Mouse (Mus musculus) gastrocnemius, postnatal 10 days (tissue): ENCODE measurements at regions not wholly inside any gene's neighbourhood (a gene's known extent, or its start where the extent isn't known, plus 50 kb on each side); places are given as distances from the start of the nearest gene placed in this dataset.

Source experiments
- DNase-seq: peaks from one replicate; pipeline ENCODE4 v3.0.0; 2021; ENCODE audit warnings: mixed read lengths

DNA sequence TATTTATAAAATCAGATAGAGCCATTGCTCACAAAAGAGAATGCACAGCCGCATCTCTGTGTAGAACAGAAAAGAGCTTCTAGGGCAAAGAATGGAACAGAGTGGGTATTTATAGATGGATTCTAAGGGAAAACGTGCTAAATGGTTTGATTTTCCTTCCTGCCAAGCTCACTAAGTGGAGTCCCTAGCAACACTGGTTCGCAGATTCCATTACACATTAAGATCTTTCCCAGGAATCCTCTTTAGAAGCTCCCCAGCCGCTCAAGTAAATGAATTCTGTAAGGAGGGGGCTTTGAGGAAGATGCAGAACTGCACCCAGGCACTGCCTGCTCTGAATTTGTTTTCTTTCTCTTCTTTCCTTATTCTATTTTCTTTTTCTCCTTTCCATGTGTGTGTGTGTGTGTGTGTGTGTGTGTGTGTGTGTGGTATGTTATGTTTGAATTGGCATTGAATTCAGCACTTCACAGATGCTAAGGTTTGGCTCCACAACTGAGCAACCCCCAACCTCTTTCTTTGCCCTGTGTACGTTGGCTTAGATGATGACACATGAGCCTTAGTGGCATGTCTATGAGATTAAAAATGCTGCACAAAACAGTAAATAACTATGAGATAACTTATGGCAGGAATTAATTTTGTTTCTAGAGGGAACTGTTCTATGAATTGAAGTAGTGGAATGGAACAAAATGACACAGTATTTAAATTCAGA lies 450.5 kb downstream of the Arl4a start:
- no peak for DNase-seq

- DNase-seq: no peak
Observed at GRCm38 (mm10) chr12:39586163-39586562, 451.7 kb downstream of the Arl4a start.

DNA sequence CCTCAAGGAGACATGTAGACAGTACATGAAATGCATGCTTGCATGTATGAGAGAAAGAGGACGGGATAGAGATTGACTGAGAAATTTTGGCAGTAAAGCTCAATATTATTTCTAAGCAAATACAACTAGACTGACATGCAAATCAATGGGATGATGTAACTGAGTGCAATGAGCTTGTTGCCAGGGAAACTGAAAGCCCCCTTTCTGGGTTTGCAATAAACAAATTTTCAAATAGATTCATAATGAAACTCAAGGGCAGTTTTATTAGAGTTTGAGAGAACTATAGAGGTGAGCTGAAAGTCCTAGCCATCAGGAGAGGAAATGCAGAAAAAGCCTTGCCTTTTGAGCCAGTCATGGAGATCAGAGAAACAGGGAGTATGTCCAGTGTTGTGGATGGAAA lies 460.2 kb downstream of the Arl4a start:
- no peak for DNase-seq

GRCm38 (mm10) chr12:39572802-39573201 lies 465.0 kb downstream of the Arl4a start:
- no peak for DNase-seq

DNA sequence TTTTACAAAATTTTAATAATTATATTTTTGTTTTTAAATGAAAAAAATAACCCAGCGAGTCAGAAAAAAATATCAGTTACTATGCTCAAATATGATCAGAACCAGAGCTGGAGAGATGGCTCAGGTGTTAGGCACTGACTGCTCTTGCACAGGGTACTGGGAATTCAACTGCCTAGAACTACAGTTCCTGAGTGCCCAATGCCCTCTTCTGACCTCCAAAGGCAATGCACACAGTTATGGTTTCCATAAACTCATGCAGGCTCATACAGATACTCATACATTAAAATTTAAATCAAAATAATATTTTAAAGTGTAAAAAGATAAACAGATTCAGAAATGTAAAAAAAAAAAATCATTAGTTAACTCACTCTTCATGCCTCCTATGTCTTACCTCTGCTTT lies 465.7 kb downstream of the Arl4a start:
- no peak for DNase-seq

DNA sequence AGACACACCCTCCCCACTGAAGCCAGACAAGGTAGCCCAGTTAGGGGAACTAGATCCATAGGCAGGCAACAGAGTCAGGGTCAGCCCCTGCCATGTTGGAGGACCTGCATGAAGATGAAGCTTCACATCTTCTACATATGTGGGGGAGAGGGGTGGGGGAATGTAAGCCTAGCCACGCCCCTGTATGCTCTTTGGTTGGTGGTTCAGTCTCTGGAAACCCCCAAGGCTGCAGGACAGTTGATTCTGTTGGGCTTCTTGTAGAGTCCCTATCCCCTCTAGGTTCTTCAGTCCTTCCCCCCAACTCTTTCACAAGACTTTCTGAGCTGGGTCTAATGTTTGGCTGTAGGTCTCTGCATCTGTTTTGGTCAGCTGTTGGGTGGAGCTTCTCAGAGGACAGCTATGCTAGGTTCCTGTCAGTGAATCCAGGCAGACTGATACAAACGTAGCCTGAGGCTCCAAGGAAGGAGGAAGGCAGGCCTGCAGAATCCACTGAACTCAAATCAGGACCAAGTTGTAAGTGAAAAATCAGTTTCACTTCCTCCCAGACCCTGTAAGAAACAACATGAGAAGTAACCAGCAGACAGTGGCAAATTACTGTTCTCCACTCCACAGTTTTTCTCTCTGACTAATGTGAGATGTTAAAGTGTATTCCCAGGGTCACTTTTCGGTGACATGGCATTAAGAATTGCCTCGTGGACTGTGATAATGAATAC lies 476.9 kb downstream of the Arl4a start:
- no peak for DNase-seq

- DNase-seq: no peak
Observed at GRCm38 (mm10) chr12:39558491-39558890, 479.3 kb downstream of the Arl4a start.

- DNase-seq: no peak
Observed at GRCm38 (mm10) chr12:39536326-39536725, 501.5 kb downstream of the Arl4a start.

DNA sequence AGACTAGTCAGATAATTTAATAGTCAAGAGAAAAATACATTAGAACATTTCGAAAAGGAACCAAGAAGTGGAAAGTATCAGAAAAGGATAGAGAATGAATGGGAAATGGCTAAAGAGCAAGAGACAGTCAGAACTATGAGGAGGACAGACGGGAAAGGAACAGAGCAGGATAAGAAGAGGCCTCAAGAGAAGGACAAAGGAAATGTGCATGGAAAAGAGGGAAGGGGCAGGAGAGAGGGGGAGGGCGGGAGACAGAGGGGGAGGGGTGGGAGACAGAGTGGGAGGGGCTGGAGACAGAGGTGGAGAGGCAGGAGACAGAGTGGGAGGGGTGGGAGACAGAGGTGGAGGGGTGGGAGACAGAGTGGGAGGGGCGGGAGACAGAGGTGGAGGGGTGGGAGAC lies 509.7 kb downstream of the Arl4a start:
- no peak for DNase-seq

GRCm38 (mm10) chr12:39527216-39527600 lies 510.6 kb downstream of the Arl4a start:
- DNase-seq: no peak

- no peak for DNase-seq
Observed at GRCm38 (mm10) chr12:39526535-39527215, 511.1 kb downstream of the Arl4a start.

GRCm38 (mm10) chr12:39515690-39516089 lies 522.1 kb downstream of the Arl4a start:
- DNase-seq: no peak

DNA sequence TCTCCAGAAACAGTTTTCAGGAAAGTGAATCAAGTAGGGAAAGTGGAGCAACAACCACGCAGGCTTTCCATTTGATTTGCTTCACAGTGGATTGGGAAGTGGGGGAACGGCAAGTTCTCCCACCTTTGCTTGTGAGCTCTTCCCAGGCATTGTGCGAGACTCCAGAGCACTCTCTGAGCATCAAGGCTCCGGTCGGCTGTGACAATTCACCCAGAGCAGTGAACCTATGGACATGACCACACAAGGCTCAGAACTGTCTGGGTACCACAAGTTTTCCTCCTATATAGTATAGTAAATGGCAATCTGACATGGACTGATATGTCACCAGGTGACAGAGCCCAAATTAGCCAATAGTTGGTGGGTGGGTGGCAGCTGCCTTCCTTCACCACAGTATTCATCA lies 527.0 kb downstream of the Arl4a start:
- DNase-seq: no peak

GRCm38 (mm10) chr12:39510073-39510812 lies 527.6 kb downstream of the Arl4a start:
- peak; percentile 34 for DNase-seq

GRCm38 (mm10) chr12:39496203-39496602 lies 541.6 kb downstream of the Arl4a start:
- no peak for DNase-seq

GRCm38 (mm10) chr12:39493578-39494218 lies 544.1 kb downstream of the Arl4a start:
- no peak for DNase-seq

DNA sequence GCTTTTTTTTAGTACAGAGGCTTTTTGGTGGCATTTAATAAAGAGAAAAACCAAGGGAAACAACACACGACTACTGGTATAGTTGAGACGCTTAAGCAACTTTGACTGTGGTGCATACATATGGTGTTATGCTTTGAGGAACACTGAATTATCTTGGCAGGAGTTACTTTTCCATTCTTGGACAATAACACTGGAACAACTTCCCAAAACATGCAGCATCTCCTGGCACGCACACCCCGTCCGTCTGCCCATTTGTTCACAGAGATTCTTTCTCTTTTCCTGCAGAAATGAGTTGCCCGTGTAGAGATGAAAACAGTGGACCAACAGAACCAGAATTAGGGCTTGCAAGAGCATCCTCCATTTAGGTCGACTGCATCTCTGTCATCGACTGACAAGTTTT lies 544.7 kb downstream of the Arl4a start:
- DNase-seq: no peak

- DNase-seq: no peak
Observed at GRCm38 (mm10) chr12:39472984-39473383, 564.8 kb downstream of the Arl4a start.
